Mouse (Mus musculus) testis, adult 10 weeks (tissue): ENCODE measurements around the gene Adcy9. TPM values are rescaled to one million over a fixed set of nuclear protein-coding genes. Genes with fewer than 3 reads are reported as not detected.

ENCODE experiments used
- polyA plus RNA-seq: library from polyadenylated mRNA; stranded (reverse); fragments of 350-450 nt; fragmentation: Illumina TruSeq; extraction: RNeasy Lipid Tissue Mini Kit (QIAGEN cat#74804); gene quantifications from one replicate; pipeline ENCODE4 v1.2.3, GENCODE M21; 2014; ENCODE audit warnings: low read depth, low replicate concordance

Gene Adcy9
- 0.90 TPM for polyA plus RNA-seq

GRCm38 (mm10) chr16:4420298-4421054 is at the start of gene Adcy9:
TSS of gene Adcy9 (minus strand) at chr16:4420498.

Other genes with a start within 250 kb of the Adcy9 start
- 16.2 TPM for gene Crebbp, start 206.5 kb downstream of the Adcy9 start, polyA plus RNA-seq
- 5.8 TPM for gene Srl, start 121.3 kb upstream of the Adcy9 start, polyA plus RNA-seq
- 0.49 TPM for gene Tfap4, start 139.4 kb upstream of the Adcy9 start, polyA plus RNA-seq
- gene Glis2, start 174.2 kb upstream of the Adcy9 start, polyA plus RNA-seq = 0.27 TPM
- gene Pam16, start 204.5 kb upstream of the Adcy9 start, polyA plus RNA-seq = 67.4 TPM
- gene Vasn, start 219.4 kb upstream of the Adcy9 start, polyA plus RNA-seq = 1.4 TPM
- 26.9 TPM for gene Dnaja3, start 219.5 kb upstream of the Adcy9 start, polyA plus RNA-seq